Mouse (Mus musculus): ENCODE measurements at regions not wholly inside any gene's neighbourhood (a gene's known extent, or its start where the extent isn't known, plus 50 kb on each side); places are given as distances from the start of the nearest gene placed in this dataset.

- TF ChIP-seq CTCF (IDR thresholded peaks at IDR 0.05; ENCODE audit: extremely low read depth, insufficient read depth, insufficient read length, insufficient replicate concordance) (no peak), POLR2A (IDR thresholded peaks at IDR 0.05; ENCODE audit: low read depth, low read length) (no peak)
- no peak overlapping the region for H3K27ac ChIP-seq (ENCODE audit: insufficient read depth, low read length)
- no peak overlapping the region for H3K4me3 ChIP-seq (ENCODE audit: extremely low read depth, insufficient read depth, insufficient read length)
- H3K36me3 ChIP-seq (ENCODE audit: control insufficient read depth, insufficient read depth, low read length): no peaks in the 10 kb centered on the region
- H3K27me3 ChIP-seq (ENCODE audit: control insufficient read depth, insufficient read depth, low read length): no peaks in the 10 kb centered on the region
- 87% methylated on average over 5 of the region's 5 CpGs for WGBS
- no peaks in the 10 kb centered on the region for H3K4me1 ChIP-seq (ENCODE audit: control insufficient read depth, insufficient read depth, insufficient read length)
- DNase-seq (ENCODE audit: low read depth in 1 of 2, low spot score in 2 of 2): no peak
These were observed 315.8 kb upstream of the Auts2 start for GRCm38 (mm10) chr5:132858846-132859510.

- WGBS: 70% methylated on average over 4 of the region's 4 CpGs
- Histone ChIP-seq H3K4me1 (ENCODE audit: control insufficient read depth, insufficient read depth, insufficient read length) (no peaks in the 10 kb centered on the region), H3K27me3 (ENCODE audit: control insufficient read depth, insufficient read depth, low read length) (no peaks in the 10 kb centered on the region), H3K27ac (ENCODE audit: insufficient read depth, low read length) (no peak overlapping the region), H3K36me3 (ENCODE audit: control insufficient read depth, insufficient read depth, low read length) (no peaks in the 10 kb centered on the region), H3K4me3 (ENCODE audit: extremely low read depth, insufficient read depth, insufficient read length) (no peak overlapping the region)
- no peak for DNase-seq (ENCODE audit: low read depth in 1 of 2, low spot score in 2 of 2)
- TF ChIP-seq POLR2A (IDR thresholded peaks at IDR 0.05; ENCODE audit: low read depth, low read length) (no peak), CTCF (IDR thresholded peaks at IDR 0.05; ENCODE audit: extremely low read depth, insufficient read depth, insufficient read length, insufficient replicate concordance) (no peak)
These were observed 312.7 kb upstream of the Auts2 start for GRCm38 (mm10) chr5:132855619-132856510.

- TF ChIP-seq POLR2A (IDR thresholded peaks at IDR 0.05; ENCODE audit: low read depth, low read length) (no peak), CTCF (IDR thresholded peaks at IDR 0.05; ENCODE audit: extremely low read depth, insufficient read depth, insufficient read length, insufficient replicate concordance) (no peak)
- no peak overlapping the region for H3K4me3 ChIP-seq (ENCODE audit: extremely low read depth, insufficient read depth, insufficient read length)
- H3K27me3 ChIP-seq (ENCODE audit: control insufficient read depth, insufficient read depth, low read length): no peaks in the 10 kb centered on the region
- no peaks in the 10 kb centered on the region for H3K36me3 ChIP-seq (ENCODE audit: control insufficient read depth, insufficient read depth, low read length)
- no peak for DNase-seq (ENCODE audit: low read depth in 1 of 2, low spot score in 2 of 2)
- H3K27ac ChIP-seq (ENCODE audit: insufficient read depth, low read length): no peak overlapping the region
- 87% methylated on average over 6 of the region's 6 CpGs for WGBS
- H3K4me1 ChIP-seq (ENCODE audit: control insufficient read depth, insufficient read depth, insufficient read length): no peaks in the 10 kb centered on the region
These were observed 307.6 kb upstream of the Auts2 start for GRCm38 (mm10) chr5:132850770-132851169.

GRCm38 (mm10) chr5:132848086-132848485, 304.9 kb upstream of the Auts2 start:
- H3K4me1 ChIP-seq (ENCODE audit: control insufficient read depth, insufficient read depth, insufficient read length): no peaks in the 10 kb centered on the region
- no peak overlapping the region for H3K4me3 ChIP-seq (ENCODE audit: extremely low read depth, insufficient read depth, insufficient read length)
- WGBS: 88% methylated on average over 3 of the region's 3 CpGs
- no peaks in the 10 kb centered on the region for H3K36me3 ChIP-seq (ENCODE audit: control insufficient read depth, insufficient read depth, low read length)
- TF ChIP-seq POLR2A (IDR thresholded peaks at IDR 0.05; ENCODE audit: low read depth, low read length) (no peak), CTCF (IDR thresholded peaks at IDR 0.05; ENCODE audit: extremely low read depth, insufficient read depth, insufficient read length, insufficient replicate concordance) (no peak)
- H3K27ac ChIP-seq (ENCODE audit: insufficient read depth, low read length): no peak overlapping the region
- no peaks in the 10 kb centered on the region for H3K27me3 ChIP-seq (ENCODE audit: control insufficient read depth, insufficient read depth, low read length)
- no peak for DNase-seq (ENCODE audit: low read depth in 1 of 2, low spot score in 2 of 2)

GRCm38 (mm10) chr5:132843284-132843683, 300.1 kb upstream of the Auts2 start:
- TF ChIP-seq CTCF (IDR thresholded peaks at IDR 0.05; ENCODE audit: extremely low read depth, insufficient read depth, insufficient read length, insufficient replicate concordance) (no peak), POLR2A (IDR thresholded peaks at IDR 0.05; ENCODE audit: low read depth, low read length) (no peak)
- 14% methylated on average over 3 of the region's 3 CpGs for WGBS
- Histone ChIP-seq H3K36me3 (ENCODE audit: control insufficient read depth, insufficient read depth, low read length) (no peaks in the 10 kb centered on the region), H3K27ac (ENCODE audit: insufficient read depth, low read length) (no peak overlapping the region), H3K4me1 (ENCODE audit: control insufficient read depth, insufficient read depth, insufficient read length) (no peaks in the 10 kb centered on the region), H3K4me3 (ENCODE audit: extremely low read depth, insufficient read depth, insufficient read length) (no peak overlapping the region), H3K27me3 (ENCODE audit: control insufficient read depth, insufficient read depth, low read length) (no peaks in the 10 kb centered on the region)
- no peak for DNase-seq (ENCODE audit: low read depth in 1 of 2, low spot score in 2 of 2)

GRCm38 (mm10) chr5:132841794-132842193, 298.6 kb upstream of the Auts2 start:
- no peaks in the 10 kb centered on the region for H3K36me3 ChIP-seq (ENCODE audit: control insufficient read depth, insufficient read depth, low read length)
- 92% methylated on average over 3 of the region's 3 CpGs for WGBS

More at GRCm38 (mm10) chr5:132841794-132842193, 298.6 kb upstream of the Auts2 start:
- TF ChIP-seq CTCF (IDR thresholded peaks at IDR 0.05; ENCODE audit: extremely low read depth, insufficient read depth, insufficient read length, insufficient replicate concordance): no peak
- no peak for TF ChIP-seq POLR2A (IDR thresholded peaks at IDR 0.05; ENCODE audit: low read depth, low read length)
- H3K4me3 ChIP-seq (ENCODE audit: extremely low read depth, insufficient read depth, insufficient read length): no peak overlapping the region
- no peak for DNase-seq (ENCODE audit: low read depth in 1 of 2, low spot score in 2 of 2)
- no peaks in the 10 kb centered on the region for H3K4me1 ChIP-seq (ENCODE audit: control insufficient read depth, insufficient read depth, insufficient read length)
- no peak overlapping the region for H3K27ac ChIP-seq (ENCODE audit: insufficient read depth, low read length)
- no peaks in the 10 kb centered on the region for H3K27me3 ChIP-seq (ENCODE audit: control insufficient read depth, insufficient read depth, low read length)
